Mouse (Mus musculus): ENCODE data around the gene Mesd. TPM values are rescaled to one million over a fixed set of nuclear protein-coding genes. Genes with fewer than 3 reads are reported as not detected.

Mesd gene
- total RNA-seq, 1 experiment from 2014 or later = 19.8 TPM

GRCm38 (mm10) chr7:83901425-83901824, 17.2 kb downstream of the Mesd start:
- ATAC-seq (ENCODE audit: extremely low read depth, insufficient number of reproducible peaks, low FRiP score, poor library complexity, severe bottlenecking) = no peak

DNA sequence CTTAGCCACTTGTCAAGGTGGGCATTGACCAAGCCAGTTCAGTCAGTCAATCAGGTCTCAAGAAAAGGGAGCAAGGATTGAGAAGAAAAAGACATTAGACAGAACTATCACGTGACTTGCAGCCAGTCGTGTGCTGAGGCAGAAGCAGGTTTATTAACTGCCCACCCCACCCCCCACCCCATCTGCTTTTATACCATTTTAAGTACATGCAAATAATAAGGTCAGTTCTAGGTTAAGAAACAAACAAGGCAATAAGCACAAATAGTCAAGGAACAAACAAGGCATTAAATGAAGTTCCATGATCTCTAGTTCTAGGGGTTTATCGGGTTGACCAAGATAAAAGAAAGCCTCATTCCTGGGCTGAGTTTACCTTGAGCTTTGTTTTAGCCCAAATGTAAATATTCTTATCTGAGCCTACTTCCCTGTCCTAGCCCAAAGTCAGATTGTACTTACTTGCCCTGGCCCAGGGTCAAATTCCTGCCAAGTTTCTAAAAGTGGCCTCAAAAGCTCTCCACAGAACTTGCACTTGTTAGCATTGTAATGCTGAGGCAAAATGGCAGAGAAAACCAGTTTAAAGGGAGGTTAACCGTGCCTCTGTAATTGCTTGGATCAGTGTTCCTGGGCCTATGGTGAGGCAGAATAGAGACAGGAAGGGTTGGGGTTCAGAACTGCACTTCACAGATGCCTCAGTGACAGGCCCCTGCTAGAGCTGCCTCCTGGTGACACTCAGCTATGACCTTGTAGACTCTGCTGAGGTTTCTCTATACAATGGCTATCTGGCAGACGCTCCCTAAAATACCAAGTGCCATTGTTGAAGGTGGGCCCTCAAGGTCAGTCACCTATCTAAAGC, 18.3 kb downstream of the Mesd start:
- ATAC-seq (ENCODE audit: extremely low read depth, insufficient number of reproducible peaks, low FRiP score, poor library complexity, severe bottlenecking) = no peak

- ATAC-seq (ENCODE audit: extremely low read depth, insufficient number of reproducible peaks, low FRiP score, poor library complexity, severe bottlenecking) = no peak
Observed at GRCm38 (mm10) chr7:83904831-83905230, 20.6 kb downstream of the Mesd start.

GRCm38 (mm10) chr7:83911909-83912308, 27.6 kb downstream of the Mesd start:
- ATAC-seq (ENCODE audit: extremely low read depth, insufficient number of reproducible peaks, low FRiP score, poor library complexity, severe bottlenecking) = no peak

- no peak for ATAC-seq (ENCODE audit: extremely low read depth, insufficient number of reproducible peaks, low FRiP score, poor library complexity, severe bottlenecking)
Observed at GRCm38 (mm10) chr7:83913405-83913932, 29.2 kb downstream of the Mesd start.

DNA sequence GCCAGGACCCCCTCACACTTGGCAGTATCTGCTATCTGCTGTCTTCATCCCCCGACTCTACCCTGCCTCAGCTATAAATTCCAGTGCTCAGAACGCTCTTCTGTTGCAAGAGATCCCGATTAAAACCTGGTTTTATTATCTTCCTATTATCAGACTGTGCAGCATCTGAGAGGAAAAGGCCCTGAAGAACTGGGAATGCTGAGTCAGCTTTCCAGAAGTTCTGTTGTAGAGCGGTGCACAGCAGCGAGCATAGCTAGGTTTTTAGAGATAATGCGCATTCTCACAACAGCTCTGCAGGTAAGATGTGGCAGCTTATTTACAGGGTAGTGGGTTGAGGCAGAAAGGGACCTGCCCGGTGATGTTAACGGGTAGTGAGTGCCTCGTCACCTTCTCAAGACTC, 29.7 kb downstream of the Mesd start:
- ATAC-seq (ENCODE audit: extremely low read depth, insufficient number of reproducible peaks, low FRiP score, poor library complexity, severe bottlenecking) = no peak

DNA sequence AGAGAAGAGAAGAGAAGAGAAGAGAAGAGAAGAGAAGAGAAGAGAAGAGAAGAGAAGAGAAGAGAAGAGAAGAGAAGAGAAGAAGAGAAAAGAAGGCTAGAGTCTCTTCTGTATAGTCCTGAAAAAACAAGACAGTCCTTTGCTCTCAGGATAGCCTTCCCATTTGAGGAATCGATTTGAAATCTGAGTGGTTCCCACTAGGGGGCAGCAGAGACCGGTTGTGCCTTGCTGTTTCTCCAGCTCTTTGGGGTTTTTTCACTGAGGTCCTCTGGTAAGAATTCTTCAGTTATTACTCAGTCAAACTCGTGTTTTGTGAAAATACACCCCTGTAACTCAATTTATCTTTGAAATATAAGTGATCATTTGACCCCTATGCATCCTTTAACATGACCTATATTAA, 30.3 kb downstream of the Mesd start:
- ATAC-seq (ENCODE audit: extremely low read depth, insufficient number of reproducible peaks, low FRiP score, poor library complexity, severe bottlenecking) = peak; percentile 71; the same call in 1 of the 2 replicates

DNA sequence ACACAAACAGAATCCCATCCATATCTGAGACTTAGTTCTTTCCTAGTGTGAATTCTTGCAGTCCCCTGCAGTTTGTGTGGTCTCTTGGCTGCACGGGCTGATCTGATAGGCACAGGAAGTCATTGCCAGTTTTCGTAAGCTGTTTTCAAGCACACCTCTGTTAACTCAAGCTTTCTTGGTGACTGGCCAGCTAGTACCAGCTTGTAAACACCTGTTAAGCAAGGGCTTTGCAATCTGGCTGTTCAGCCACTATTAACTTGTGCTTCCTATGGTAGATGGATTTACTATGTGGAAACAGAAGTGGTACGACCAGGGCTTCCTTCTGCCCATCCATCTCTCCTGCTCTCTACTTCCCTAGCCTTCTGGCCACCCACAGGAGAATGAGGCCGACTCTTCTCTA, 36.0 kb downstream of the Mesd start:
- ATAC-seq (ENCODE audit: extremely low read depth, insufficient number of reproducible peaks, low FRiP score, poor library complexity, severe bottlenecking) = no peak

GRCm38 (mm10) chr7:83921637-83922036, 37.4 kb downstream of the Mesd start:
- ATAC-seq (ENCODE audit: extremely low read depth, insufficient number of reproducible peaks, low FRiP score, poor library complexity, severe bottlenecking) = no peak

GRCm38 (mm10) chr7:83939017-83939721, 54.9 kb downstream of the Mesd start:
- ATAC-seq (ENCODE audit: extremely low read depth, insufficient number of reproducible peaks, low FRiP score, poor library complexity, severe bottlenecking) = no peak

DNA sequence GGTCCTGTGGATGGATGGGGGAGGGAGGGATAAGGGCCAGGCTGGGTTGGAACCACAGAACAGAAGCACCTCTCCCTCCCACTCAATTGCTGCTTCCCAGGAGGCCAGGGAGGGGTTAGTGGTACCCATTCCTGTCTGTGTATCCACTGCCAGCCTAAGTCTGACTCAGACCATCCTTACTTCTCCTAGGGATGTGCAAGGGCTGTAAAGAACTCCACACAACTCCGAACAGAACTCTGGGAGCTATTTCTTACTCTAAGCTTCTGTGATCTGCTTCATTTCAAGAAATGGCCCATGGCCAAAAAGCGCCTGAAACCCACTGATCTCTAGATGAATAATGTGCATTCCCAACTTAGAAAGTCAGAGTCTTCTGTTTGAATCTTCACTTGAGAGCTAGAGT, 55.9 kb downstream of the Mesd start:
- ATAC-seq (ENCODE audit: extremely low read depth, insufficient number of reproducible peaks, low FRiP score, poor library complexity, severe bottlenecking) = no peak

DNA sequence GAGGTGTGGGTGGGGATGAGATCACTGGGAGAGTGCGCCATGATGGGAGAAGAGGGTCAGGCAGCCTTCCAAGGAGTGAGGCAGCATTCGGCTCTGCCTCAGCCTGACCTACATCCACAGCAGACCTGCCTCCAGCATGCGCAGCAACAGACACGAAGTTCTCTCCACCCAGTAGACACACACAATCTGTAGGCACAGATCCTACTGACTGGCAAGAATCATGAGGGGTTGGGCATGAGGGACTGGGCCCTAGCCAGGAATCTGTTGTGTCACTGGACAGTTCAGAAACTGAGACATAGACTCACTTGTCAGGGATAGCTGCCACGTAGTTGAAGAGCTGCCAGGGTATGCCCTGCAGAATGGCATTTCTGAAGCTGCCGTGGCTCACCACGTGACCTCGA, 57.4 kb downstream of the Mesd start:
- ATAC-seq (ENCODE audit: extremely low read depth, insufficient number of reproducible peaks, low FRiP score, poor library complexity, severe bottlenecking) = no peak

- no peak for ATAC-seq (ENCODE audit: extremely low read depth, insufficient number of reproducible peaks, low FRiP score, poor library complexity, severe bottlenecking)
Observed at GRCm38 (mm10) chr7:83948743-83949142, 64.5 kb downstream of the Mesd start.

- no peak for ATAC-seq (ENCODE audit: extremely low read depth, insufficient number of reproducible peaks, low FRiP score, poor library complexity, severe bottlenecking)
Observed at GRCm38 (mm10) chr7:83949662-83950061, 65.4 kb downstream of the Mesd start.

Other genes with a start within 250 kb of the Mesd start
- 454 and 474 TPM in 2 replicates for gene Il16, start 138.7 kb upstream of the Mesd start, total RNA-seq (2017)
- gene Cfap161, start 89.6 kb upstream of the Mesd start, total RNA-seq (2017) = not detected in 2 replicates
- 9.3 and 9.8 TPM in 2 replicates for gene Tlnrd1, start 161 bp upstream of the Mesd start, total RNA-seq (2017)
- not detected in 2 replicates for gene Cemip, start 202.0 kb downstream of the Mesd start, total RNA-seq (2017)

Data from neutrophil, adult 5-6 weeks (primary cell).